Mouse (Mus musculus) layer of hippocampus, adult 2 months (tissue): ENCODE results near the gene Clip2. TPM values are rescaled to one million over a fixed set of nuclear protein-coding genes. Genes with fewer than 3 reads are reported as not detected.

Source experiments
- DNase-seq, 2 experiments: peaks; one replicate each; pipeline ENCODE4 v3.0.0; 2022; ENCODE audit warnings: low spot score in 2 of 2
- H3K27ac ChIP-seq: fragments of 200-600 bp; 2 replicates; pipeline ENCODE4 v1.8.1; 2022
- H3K4me3 ChIP-seq: fragments of 200-600 bp; 2 replicates; pipeline ENCODE4 v1.8.1; 2022; ENCODE audit warnings: mild to moderate bottlenecking
- CTCF ChIP-seq: fragments of 200-600 bp; conservative IDR thresholded peaks from 2 replicates; pipeline ENCODE4 v1.8.1; 2022; ENCODE audit warnings: antibody characterized with exemption, mild to moderate bottlenecking, moderate library complexity
- total RNA-seq, 2 experiments: library from RNA; stranded (reverse); gene quantifications; 2 replicates each; pipeline ENCODE4 v1.2.3; 2021

The Clip2 gene
- total RNA-seq, 2 experiments from 2014 or later: 90.0 to 99.3 TPM

DNA sequence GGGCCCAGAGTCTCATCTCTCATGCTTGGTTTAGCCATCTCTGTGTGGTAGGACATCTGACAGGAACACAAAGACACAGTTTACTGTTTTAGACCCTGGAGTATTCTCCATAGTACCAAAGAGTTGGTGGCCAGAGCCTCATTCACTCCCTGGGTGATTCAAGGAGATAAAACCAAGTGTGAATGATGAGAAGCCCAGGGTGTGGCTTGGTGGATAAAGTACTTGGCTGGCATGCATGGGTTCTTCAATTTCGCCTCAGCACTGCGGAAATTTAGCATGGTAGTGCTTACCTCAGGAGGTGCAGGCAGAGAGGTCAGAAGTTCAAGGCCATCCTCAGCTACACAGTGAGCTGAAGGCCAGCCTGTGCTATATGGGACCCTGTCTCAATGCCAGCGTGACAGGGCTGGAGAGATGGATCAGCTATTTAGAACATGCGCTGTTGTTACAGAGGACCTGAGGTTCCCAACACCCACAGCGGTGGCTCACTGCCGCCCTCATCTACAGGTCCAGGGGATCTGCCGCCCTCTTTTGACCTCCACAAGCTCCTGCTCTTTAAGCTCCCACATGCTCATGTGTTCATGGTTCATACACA, 82.6 kb downstream of the Clip2 start:
- no peak overlapping the region for H3K27ac ChIP-seq
- TF ChIP-seq CTCF: no peak
- H3K4me3 ChIP-seq: no peak overlapping the region
- DNase-seq: no peak

DNA sequence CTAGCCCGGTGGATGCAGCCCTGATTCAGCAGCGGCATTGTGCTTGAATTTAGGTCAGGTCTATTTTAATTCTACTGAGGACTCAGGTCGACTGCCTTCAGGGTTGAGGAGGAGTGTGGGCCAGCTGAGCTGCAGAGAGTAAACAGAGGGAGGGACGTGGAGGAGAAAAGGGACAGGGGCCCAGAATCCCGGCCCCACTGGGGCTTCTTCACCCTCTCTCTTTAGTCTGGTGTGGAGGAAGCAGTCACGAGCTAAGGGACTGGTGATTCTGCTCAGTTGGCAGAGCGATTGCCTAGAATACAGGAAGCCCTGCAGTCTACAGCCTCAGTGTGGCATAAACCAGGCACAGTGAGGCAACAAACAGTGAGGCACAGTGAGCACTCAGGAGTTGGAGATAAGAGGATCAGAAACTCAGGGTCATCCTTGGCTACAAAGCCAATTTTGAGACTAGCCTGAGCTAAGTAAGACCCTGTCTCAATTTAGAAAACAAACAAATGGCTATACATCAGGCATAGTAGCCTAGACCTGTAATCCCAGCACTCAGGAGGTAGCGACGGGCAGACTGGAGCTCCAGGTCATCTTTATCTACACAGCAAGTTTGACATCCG, 84.0 kb downstream of the Clip2 start:
- H3K4me3 ChIP-seq: no peak overlapping the region
- peak overlapping the region; percentile 69 for H3K27ac ChIP-seq
- DNase-seq: no peak
- no peak for TF ChIP-seq CTCF

DNA sequence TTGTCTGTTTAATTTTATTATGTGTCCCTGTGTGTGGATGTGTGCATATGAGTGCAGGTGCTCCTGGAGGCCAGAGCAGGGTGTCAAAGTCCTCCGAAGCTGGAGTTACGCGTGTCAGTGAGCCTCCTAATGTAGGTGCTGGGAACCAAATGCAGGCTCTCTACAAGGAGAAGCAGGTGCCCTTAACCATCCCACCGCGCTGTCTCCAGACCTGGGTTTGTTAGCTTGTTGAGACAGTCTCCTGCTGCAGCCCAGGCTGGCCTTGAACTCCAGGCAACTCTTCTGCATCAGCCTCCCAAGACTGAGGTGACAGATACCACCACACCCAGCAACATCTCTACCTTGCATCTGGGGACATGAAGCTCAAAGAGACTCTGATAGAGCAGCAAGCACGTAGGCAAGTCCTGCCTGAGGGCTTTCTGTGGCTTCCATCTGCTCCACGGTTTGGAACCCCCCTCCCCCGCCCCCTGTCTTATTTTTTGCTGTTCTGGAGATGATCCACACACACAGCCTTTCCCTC, 85.1 kb downstream of the Clip2 start:
- Histone ChIP-seq H3K27ac (no peak overlapping the region), H3K4me3 (no peak overlapping the region)
- DNase-seq: no peak
- TF ChIP-seq CTCF: no peak

DNA sequence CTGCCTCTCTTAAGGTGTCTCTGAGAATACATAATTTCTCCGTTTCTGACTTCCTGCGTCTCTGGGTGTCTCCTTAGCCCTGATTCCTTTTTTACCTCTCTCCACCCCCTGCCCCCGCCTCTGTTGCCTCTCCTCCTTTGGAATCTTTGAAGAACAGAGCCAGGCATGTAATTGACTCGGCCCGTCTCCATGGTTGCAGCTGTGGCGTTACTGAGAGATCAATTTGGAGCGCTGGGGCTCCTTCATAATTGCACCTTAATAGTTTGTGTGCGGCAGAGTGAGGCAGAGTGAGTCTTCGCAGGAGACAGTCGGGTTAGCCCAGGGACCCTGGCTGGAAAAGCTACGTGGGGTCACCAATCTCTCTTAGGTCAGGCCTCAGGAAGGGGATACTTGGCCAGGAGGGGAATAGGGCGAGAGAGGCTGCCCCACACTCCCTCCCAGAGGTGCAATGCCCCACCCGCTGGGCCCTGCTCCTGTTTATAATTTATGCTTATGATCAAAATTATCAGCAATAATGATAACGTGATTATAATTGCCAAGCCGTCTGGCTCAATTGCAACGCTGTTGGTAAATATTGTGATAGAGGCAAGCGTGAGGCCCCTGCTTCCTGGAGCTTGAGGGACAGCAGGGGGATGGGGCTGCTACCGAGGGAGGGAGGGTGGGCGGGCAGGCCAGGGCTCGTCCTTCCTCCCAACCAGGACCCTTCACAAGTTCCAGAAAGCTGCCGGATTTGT, 85.8 kb downstream of the Clip2 start:
- no peak overlapping the region for H3K27ac ChIP-seq
- TF ChIP-seq CTCF: no peak
- DNase-seq: no peak

DNA sequence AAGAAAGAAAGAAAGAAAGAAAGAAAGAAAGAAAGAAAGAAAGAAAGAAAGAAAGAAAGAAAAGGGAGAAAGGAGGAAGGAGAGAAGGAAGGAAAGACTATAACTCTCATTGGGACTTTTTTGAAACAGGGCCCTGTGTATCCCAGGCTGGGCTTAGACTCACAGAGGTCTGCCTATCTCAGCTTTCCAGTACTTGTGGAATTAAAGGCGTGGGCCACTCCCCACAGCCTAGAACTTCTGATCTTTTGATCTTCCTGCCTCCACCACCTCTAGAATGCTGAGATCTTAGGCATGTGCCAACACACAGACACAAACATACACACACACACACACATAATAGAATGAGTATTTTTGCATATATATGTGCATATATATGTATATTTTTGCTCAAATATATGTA, 87.0 kb downstream of the Clip2 start:
- H3K27ac ChIP-seq: no peak overlapping the region
- no peak for TF ChIP-seq CTCF
- H3K4me3 ChIP-seq: no peak overlapping the region
- no peak for DNase-seq

More for the DNA sequence above, 85.8 kb downstream of the Clip2 start:
- H3K4me3 ChIP-seq: no peak overlapping the region

DNA sequence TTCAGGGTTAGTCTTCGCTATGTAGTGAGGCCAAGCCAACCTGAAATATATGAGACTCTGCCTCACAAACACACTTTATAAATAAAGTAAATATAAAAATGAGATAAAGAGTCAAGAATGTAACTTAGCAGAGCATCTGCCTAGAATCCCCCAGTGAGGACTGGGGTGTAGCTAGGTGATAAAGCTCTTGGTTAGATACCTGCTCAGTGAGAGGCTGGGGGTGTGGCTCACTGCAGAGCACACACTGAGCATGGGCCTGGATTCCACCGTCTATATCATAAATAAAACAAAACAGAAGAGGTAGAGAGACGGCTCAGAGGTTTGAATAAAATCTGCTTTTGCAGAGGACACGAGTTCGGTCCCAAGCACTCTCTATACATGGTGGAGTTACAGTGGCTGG, 88.0 kb downstream of the Clip2 start:
- H3K4me3 ChIP-seq: no peak overlapping the region
- TF ChIP-seq CTCF: no peak
- H3K27ac ChIP-seq: no peak overlapping the region
- DNase-seq: no peak

DNA sequence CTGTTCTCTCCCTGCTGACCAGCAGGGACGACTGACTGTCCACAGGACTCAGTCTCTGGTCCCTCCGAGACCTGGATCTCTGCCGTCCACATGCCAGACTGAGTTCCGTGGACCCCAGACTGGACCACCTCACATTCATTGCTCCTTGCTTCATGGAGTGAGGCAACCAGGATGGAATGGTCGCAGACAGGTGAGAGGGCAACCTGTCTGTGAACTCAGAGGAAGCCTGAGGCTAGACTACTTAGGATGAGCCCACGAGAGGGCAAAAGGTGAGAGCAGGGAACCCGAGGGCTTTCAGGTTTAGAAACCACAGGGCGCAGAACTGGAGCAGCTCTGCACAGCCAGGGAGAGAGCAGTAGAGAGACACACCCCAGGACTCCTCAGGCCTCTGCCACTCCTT, 89.5 kb downstream of the Clip2 start:
- Histone ChIP-seq H3K4me3 (no peak overlapping the region), H3K27ac (no peak overlapping the region)
- TF ChIP-seq CTCF: no peak
- DNase-seq: no peak

DNA sequence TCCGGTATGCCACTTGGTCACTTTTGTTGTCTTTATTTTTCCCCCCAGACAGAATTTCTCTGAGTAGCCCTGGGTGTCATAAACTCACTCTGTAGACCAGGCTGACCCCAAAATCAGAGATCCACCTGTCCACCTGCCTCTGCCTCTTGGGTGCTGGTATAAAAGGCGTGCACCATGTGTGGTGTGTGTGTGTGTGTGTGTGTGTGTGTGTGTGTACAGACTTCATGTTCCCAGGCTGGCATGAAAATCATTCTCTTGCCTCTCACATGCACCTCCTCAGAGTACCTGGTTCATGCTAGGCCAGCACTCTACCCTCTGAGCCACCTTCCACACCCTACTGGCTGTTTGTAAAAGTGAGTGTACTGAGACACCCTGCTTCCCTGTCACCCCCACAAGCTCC, 89.9 kb downstream of the Clip2 start:
- no peak overlapping the region for H3K4me3 ChIP-seq
- DNase-seq: no peak
- no peak for TF ChIP-seq CTCF
- H3K27ac ChIP-seq: no peak overlapping the region

DNA sequence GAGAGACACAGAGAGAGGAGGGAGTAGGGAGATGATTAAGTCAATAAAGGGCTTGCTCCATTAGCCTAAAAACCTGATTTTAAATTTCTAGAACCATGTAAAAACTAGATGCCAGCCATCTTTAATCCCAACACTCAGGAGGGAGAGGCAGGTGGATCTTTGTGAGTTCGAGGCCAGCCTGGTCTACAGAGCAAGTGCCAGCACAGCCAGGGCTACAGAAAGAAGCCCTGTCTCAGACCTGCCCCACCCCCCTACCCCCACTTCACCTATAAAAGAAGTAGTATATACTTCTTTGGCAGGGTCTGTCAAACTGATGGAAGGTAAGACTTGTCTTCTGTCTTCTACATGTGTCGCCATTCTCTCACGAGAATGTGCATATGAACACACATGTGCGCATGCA, 91.7 kb downstream of the Clip2 start:
- TF ChIP-seq CTCF: no peak
- H3K4me3 ChIP-seq: no peak overlapping the region
- DNase-seq: no peak
- H3K27ac ChIP-seq: no peak overlapping the region

DNA sequence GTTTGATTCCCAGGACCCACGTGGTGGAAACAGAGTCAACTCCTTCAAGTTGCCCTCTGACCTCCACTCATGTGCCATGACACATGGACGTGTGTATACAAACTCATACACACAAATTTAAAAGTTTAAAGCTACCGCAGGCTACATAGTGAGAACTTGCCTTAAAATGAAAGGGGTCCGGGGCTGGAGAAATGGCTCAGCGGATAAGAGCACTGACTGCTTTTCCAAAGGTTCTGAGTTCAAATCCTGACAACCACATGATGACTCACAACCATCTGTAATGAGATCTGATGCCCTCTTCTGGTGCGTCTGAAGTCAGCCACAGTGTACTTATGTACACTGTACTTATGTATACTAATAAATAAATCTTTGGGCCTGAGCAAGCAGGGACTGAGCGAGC, 93.1 kb downstream of the Clip2 start:
- TF ChIP-seq CTCF: peak; percentile 42; the same call in 1 of the 2 replicates
- Histone ChIP-seq H3K4me3 (no peak overlapping the region), H3K27ac (no peak overlapping the region)
- DNase-seq: no peak

DNA sequence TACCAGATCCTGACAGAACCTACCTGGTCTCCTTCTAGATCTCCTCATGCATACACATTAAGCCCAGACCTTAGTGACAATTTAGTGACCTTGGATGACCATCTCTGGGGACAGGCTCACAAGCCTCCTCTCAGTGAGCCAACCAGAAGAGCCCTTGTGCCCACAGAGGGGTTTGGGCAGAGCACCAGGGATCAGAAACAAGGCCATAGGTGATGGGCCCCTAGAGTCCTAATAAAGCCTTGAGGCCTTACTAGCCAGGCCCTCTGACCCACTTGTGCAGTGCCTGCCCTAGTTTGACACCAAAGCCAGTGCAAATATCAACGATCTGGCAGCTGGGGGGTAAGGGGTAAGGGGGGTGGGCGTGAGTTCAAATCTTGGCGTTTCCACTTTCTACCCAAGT, 93.8 kb downstream of the Clip2 start:
- DNase-seq: no peak
- no peak for TF ChIP-seq CTCF
- H3K27ac ChIP-seq: no peak overlapping the region

DNA sequence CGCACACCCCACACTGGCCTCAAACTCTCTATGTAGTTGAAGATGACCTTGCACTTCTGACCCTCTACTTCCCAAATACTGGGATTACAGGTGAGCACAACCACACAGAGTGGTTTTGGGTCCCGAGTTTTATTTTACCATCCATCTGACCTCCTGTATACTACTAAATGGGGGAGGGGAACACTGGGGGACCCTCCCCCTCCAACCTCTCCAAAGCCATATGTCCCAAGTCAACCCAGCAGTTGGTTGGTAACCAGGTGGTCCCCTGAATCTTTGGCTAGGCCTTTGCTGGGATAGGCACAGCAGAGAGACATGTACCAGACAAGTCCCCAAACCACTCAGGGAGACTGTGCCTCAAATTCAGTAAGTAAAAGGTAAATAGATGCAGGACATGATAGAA, 94.9 kb downstream of the Clip2 start:
- no peak for TF ChIP-seq CTCF
- DNase-seq: no peak
- Histone ChIP-seq H3K27ac (peak overlapping the region; percentile 86; the same call in 1 of the 2 replicates), H3K4me3 (no peak overlapping the region; the same call in 1 of the 2 replicates)

More for the DNA sequence above, 93.8 kb downstream of the Clip2 start:
- no peak overlapping the region for H3K4me3 ChIP-seq

DNA sequence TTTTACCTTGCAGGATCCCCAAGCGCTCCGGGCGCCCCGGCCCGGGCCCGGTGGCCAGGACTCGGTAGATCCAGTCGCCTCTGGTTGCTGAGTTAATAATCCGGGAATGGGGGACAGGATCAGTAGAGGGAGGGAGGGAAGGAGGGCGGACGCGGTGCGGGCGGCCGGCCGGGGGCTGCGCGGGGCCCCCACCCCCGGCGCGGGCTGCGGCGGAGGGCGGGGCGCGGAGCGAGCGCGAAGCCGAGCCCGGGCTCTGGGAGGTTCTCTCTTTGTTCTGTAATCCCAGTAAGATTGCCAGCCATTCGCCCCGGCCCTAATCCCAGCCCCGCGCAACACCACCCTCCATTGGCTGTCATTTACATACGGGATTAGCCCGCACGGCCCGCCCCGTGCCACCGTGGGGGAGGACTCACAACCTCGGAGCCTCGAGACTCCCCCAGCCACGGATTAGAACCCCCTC, 95.7 kb downstream of the Clip2 start, which contains the start of gene Gtf2ird1:
Gene Gtf2ird1, minus strand, starts transcription at position 214 of the 460 bp plus-strand sequence.
- no peak for TF ChIP-seq CTCF
- peak; percentile 80 to 85 for DNase-seq
- peak within 1 kb of the TSS; percentile 86 for H3K27ac ChIP-seq
- peak within 1 kb of the TSS; percentile 65 for H3K4me3 ChIP-seq
